Mouse (Mus musculus): ENCODE results near the gene Tubg1. TPM values are rescaled to one million over a fixed set of nuclear protein-coding genes. Genes with fewer than 3 reads are reported as not detected.

Gene Tubg1
- total and polyA plus RNA-seq, 3 experiments: 17.2 to 23.6 (median 22.7) TPM

DNA sequence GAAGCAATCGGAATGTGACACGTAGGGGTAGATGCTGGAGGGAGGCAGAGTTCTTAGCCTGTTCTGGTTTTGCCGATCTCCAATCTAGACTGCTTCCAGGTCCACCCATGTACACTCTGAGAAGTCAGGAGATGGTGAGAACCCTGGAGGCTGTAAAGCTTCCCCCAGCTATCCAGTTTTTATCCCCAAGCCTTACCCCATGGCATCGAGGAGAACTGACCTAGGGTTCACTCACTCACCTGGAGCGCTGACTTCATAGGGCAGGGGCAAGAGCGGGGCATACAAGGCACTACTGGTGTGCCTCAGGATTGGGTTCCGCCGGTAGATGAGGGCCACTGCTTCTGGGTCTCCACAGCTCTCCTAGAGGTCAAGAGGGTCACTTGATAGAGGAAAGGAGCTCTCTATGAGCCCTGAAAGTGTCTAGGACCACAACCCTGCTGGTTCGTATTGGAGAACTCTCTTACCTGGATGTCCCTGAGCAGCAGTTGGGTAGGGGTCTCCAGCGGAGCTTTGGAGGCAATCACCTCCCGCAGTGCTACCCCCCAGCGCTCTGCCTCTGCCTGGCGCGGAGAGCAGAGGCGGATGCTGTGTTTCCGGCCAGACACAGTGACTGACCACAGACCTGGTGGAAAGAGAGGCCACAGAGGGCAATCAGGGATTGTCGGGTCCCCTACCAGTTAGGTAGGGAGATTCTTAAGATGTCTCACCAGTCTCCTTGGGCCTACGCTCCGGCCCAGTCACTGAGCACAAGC is 47.6 kb downstream of the Tubg1 start:
- Histone ChIP-seq H3K4me1 (ENCODE audit: control insufficient read depth, insufficient read depth, low read length) (peaks cover 9% of the 10 kb centered on the region), H3K36me3 (ENCODE audit: control insufficient read depth, insufficient read depth, low read length) (peaks cover 10% of the 10 kb centered on the region), H3K27me3 (ENCODE audit: control insufficient read depth, insufficient read depth, low read length) (no peaks in the 10 kb centered on the region), H3K27ac (peak overlapping the region; percentile 65; the same call in 1 of the 2 replicates), H3K79me2 (replicated peaks; ENCODE audit: control insufficient read depth, insufficient read depth, low read length) (no peaks in the 10 kb centered on the region), H3K9ac (ENCODE audit: low read depth, low read length) (no peak overlapping the region), H3K4me3 (no peak overlapping the region)
- WGBS: 85% methylated on average over 19 of the region's 19 CpGs
- intact Hi-C loops (cut with DNase I): no loop called here
- TF ChIP-seq CTCF (IDR thresholded peaks at IDR 0.05) (no peak), EP300 (IDR thresholded peaks at IDR 0.05; ENCODE audit: insufficient read depth, low read depth, low read length) (no peak), POLR2A (IDR thresholded peaks at IDR 0.05; ENCODE audit: insufficient read depth, low read depth, low read length) (no peak)
- DNase-seq: peak in 1 of 2 experiments; percentile 2

DNA sequence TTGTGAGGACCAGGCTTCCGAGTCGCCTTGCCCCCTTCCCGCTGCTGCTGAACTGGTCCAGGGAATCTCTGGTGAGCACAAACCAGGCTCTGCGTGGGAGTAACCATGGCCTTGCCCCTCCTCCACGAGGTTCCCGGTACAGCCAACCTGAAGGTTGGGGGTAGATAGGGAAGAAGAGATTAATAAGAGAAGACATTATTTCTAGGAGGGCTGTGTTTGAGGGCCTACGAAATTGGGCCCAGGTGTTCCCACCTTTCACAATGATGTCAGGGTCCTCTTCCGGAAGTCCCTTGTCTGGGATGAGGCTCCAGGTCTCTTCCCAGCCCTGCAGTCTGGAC is 48.2 kb downstream of the Tubg1 start:
- TF ChIP-seq EP300 (IDR thresholded peaks at IDR 0.05; ENCODE audit: insufficient read depth, low read depth, low read length): no peak
- no peak for TF ChIP-seq POLR2A (IDR thresholded peaks at IDR 0.05; ENCODE audit: insufficient read depth, low read depth, low read length)
- no peak for TF ChIP-seq CTCF (IDR thresholded peaks at IDR 0.05)
- intact Hi-C loops (cut with DNase I): no loop called here
- DNase-seq: no peak
- H3K4me3 ChIP-seq: no peak overlapping the region; the same call in 1 of the 2 replicates
- H3K27ac ChIP-seq: peak overlapping the region; percentile 65
- peaks cover 9% of the 10 kb centered on the region for H3K4me1 ChIP-seq (ENCODE audit: control insufficient read depth, insufficient read depth, low read length)
- peaks cover 7% of the 10 kb centered on the region for H3K36me3 ChIP-seq (ENCODE audit: control insufficient read depth, insufficient read depth, low read length)
- H3K79me2 ChIP-seq (replicated peaks; ENCODE audit: control insufficient read depth, insufficient read depth, low read length): no peaks in the 10 kb centered on the region
- no peaks in the 10 kb centered on the region for H3K27me3 ChIP-seq (ENCODE audit: control insufficient read depth, insufficient read depth, low read length)
- WGBS: 67% methylated on average over 8 of the region's 8 CpGs
- no peak overlapping the region for H3K9ac ChIP-seq (ENCODE audit: low read depth, low read length)

DNA sequence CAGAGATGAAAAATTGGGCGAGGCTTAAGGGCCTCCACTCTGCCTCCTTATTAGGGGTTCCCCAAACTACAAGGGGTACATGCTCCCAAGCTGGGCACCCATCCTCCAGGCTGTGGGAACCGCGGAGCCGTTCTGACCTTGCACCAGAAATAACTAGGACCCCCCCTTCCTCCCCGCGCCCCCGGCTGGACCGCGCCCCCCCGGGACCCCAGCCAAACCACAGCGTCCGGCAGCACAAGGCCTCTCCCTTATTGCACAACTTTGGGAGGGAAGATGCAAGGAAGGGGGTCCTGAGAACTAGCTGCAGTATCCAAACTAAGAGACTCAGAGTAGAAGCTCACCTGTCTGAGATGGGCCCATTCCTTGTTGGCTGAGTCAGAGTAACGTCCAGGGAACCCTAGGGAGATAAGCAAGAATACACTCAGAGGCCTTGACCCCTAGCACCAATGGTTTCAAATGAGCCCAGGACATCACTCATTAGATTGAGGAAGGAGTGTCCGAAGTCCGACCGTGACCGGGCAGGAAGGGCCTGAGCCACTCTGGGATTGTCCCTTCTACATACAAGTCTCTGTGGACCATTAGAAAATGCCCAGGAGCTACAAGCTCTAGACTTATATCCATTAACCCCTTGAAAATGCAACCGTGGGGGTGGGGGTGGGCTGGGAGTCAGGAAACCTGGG is 48.7 kb downstream of the Tubg1 start:
- H3K27ac ChIP-seq: peak overlapping the region; percentile 96
- H3K4me3 ChIP-seq: peak overlapping the region; percentile 65
- WGBS: 43% methylated on average over 18 of the region's 18 CpGs
- H3K4me1 ChIP-seq (ENCODE audit: control insufficient read depth, insufficient read depth, low read length): peaks cover 9% of the 10 kb centered on the region
- H3K9ac ChIP-seq (ENCODE audit: low read depth, low read length): peak overlapping the region; percentile 53; the same call in 1 of the 2 replicates
- peak; percentile 69 to 80 for DNase-seq
- H3K36me3 ChIP-seq (ENCODE audit: control insufficient read depth, insufficient read depth, low read length): peaks cover 2% of the 10 kb centered on the region
- intact Hi-C loops (cut with DNase I): no loop called here
- H3K79me2 ChIP-seq (replicated peaks; ENCODE audit: control insufficient read depth, insufficient read depth, low read length): no peaks in the 10 kb centered on the region
- no peak for TF ChIP-seq CTCF (IDR thresholded peaks at IDR 0.05)
- 0 out of 2 replicates have a peak, but pooled peaks have one; percentile 22 for TF ChIP-seq POLR2A (IDR thresholded peaks at IDR 0.05; ENCODE audit: insufficient read depth, low read depth, low read length)
- H3K27me3 ChIP-seq (ENCODE audit: control insufficient read depth, insufficient read depth, low read length): no peaks in the 10 kb centered on the region

DNA sequence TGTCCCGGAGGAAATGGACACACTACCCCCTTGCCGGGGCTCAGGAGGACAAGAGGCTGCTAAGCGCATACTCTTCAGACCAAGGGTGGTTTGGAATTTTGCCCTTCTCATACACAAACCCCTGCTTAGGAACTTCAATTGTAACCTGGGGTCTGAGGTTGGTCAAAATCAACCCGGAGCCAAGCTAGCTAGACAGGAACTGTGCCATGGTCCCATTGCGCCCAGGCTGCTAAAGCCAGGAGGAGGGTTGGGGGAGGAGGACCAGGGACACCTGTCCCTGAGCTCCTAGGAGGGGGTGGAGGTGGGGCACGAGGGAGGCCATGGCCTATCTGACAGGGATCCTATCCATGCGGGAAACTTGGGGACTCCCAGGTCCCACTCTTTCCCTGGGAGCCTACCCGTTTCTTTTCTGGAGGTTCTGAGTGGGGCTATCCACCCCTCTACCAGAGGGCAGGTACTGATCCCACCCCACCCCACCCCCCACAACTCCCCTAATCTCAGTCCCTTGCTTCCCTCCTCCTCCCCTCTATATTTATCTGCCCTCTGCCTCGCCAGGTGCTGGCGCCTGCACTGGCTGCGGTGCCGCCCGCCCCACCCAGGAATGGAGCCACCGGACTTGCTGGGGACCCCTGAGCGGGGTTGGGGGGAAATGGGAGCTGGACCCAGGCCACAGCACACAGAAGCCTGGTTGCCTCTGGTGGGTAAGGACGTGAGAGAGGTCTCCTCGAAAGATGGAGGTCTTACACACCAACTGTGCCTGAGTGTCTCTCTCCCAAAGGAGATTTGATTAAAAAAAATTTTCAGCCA is 49.8 kb downstream of the Tubg1 start:
- no peak for TF ChIP-seq POLR2A (IDR thresholded peaks at IDR 0.05; ENCODE audit: insufficient read depth, low read depth, low read length)
- no peak for TF ChIP-seq CTCF (IDR thresholded peaks at IDR 0.05)
- no peak for TF ChIP-seq EP300 (IDR thresholded peaks at IDR 0.05; ENCODE audit: insufficient read depth, low read depth, low read length)
- no peaks in the 10 kb centered on the region for H3K27me3 ChIP-seq (ENCODE audit: control insufficient read depth, insufficient read depth, low read length)
- peaks cover 2% of the 10 kb centered on the region; the same call in 1 of the 2 replicates for H3K36me3 ChIP-seq (ENCODE audit: control insufficient read depth, insufficient read depth, low read length)
- H3K4me3 ChIP-seq: peak overlapping the region; percentile 65
- no peaks in the 10 kb centered on the region for H3K79me2 ChIP-seq (replicated peaks; ENCODE audit: control insufficient read depth, insufficient read depth, low read length)
- H3K9ac ChIP-seq (ENCODE audit: low read depth, low read length): peak overlapping the region; percentile 78
- H3K27ac ChIP-seq: peak overlapping the region; percentile 96
- WGBS: 11% methylated on average over 17 of the region's 17 CpGs
- H3K4me1 ChIP-seq (ENCODE audit: control insufficient read depth, insufficient read depth, low read length): peaks cover 8% of the 10 kb centered on the region
- DNase-seq: peak; percentile 49 to 58
- intact Hi-C loops (cut with DNase I): loop anchor here (5.0 to 10.0 kb wide), 2 partner anchors 32 to 455 kb away; partner anchors contain the start of genes Hspb9 and Kat2a

DNA sequence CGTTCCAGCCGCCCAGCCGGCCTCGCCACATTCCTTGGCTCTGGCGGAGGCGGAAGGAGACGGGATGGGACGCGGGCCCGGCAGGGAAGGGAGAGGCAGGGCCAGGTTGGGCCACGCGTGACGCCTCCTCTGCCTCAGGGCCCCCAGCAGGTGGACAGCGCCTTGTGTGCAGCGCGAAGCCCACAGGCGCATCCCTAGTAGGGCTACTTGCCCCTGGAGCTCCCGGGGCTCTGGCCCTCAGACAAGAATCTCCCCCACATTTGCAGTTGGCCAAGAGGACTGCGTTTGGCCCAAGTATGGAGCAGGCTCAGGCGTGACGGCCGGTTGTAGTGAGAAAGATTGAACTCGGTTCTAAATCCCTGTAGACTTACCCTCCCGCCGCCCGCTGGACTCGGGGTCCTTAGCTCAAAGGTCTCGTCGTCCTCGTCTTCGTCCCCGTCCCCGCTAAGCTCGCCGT is 50.6 kb downstream of the Tubg1 start, which contains the start of gene Cntnap1:
Gene Cntnap1 (plus strand): TSS at position 170 of the 457 bp plus-strand sequence.
- WGBS: under 1% methylated on average over 35 of the region's 35 CpGs
- peak within 1 kb of the TSS; percentile 96 for H3K27ac ChIP-seq
- peak; percentile 82 to 84 for DNase-seq
- H3K27me3 ChIP-seq (ENCODE audit: control insufficient read depth, insufficient read depth, low read length): no peaks in the 10 kb centered on the region
- intact Hi-C loops (cut with DNase I): loop anchor here (5.0 to 10.0 kb wide), 2 partner anchors 33 to 456 kb away; partner anchors contain the start of genes Hspb9 and Kat2a
- H3K36me3 ChIP-seq (ENCODE audit: control insufficient read depth, insufficient read depth, low read length): peaks cover 2% of the 10 kb centered on the region; the same call in 1 of the 2 replicates
- H3K4me1 ChIP-seq (ENCODE audit: control insufficient read depth, insufficient read depth, low read length): peaks cover 10% of the 10 kb centered on the region
- peak within 1 kb of the TSS; percentile 65 for H3K4me3 ChIP-seq
- no peak for TF ChIP-seq CTCF (IDR thresholded peaks at IDR 0.05)
- TF ChIP-seq POLR2A (IDR thresholded peaks at IDR 0.05; ENCODE audit: insufficient read depth, low read depth, low read length): peak; percentile 45; the same call in 1 of the 2 replicates
- TF ChIP-seq EP300 (IDR thresholded peaks at IDR 0.05; ENCODE audit: insufficient read depth, low read depth, low read length): peak; percentile 52; the same call in 1 of the 2 replicates
- no peaks in the 10 kb centered on the region for H3K79me2 ChIP-seq (replicated peaks; ENCODE audit: control insufficient read depth, insufficient read depth, low read length)
- peak within 1 kb of the TSS; percentile 78 for H3K9ac ChIP-seq (ENCODE audit: low read depth, low read length)

Data from heart, adult 2 months (tissue).